Mouse (Mus musculus): ENCODE measurements around the gene Gm20388.

Gene Gm20388

DNA sequence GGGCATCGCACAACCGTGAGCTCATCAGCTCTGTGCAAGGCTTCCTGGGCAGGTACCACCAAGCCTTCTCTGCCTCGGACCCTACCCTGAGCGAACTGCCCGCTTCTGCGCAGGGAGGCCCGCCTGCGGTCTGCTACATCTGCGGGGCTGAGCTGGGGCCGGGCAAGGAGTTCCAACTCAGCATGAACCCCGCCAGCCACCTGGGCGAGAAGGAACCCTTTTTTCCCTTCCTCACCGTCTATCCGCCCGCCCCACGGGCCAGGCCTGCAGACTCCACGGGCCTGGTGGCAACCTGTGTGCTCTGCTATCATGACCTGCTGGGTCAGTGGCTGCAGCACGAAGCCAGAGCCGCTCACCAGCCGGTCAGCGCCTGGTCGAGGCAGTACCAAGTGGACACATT is 319.4 kb downstream of the Gm20388 start:
- DNase-seq (ENCODE audit: low spot score) = no peak

DNA sequence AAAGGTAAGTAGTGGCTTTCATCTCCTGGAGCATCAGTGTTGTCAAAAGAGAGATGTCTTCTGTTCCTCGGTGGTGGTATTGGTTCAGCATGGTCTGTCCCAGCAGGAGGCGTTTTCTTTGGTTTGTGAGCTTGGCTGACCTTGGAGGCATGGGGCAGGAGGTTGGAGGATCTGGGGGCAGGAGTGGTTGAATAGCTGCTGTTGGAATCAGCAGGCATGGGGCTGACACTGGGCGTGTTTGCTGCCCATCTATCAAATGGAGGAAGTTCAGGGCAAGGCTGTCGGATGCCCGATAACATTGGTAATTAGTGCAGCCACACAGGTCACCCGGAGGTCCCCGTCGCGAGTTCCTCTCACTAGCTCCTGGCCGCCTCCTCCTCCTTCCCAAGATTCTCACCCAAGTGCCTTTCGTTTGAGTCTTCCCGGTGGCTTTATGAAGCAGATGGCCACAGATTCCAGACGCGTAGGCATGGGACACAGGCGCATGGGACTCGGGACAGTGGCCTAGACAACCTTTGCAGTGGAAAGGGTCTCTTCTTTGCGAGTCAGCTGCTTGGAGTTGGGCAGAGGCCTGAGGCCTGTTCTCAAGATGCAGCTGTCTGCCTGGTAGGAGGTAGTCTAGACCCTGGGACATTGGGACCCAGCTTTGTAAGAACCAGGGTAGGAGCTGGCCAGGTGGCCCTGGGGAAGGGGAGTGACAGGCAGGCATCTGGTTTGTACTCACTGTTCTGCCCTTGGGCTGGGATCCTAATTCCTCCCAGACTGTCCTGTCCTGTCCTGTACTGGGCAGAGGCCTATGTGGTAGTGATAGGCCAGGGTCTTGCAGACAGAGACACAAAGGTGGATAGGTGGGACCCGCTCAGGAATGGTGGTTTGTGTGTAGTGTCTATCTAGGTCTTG is 320.3 kb downstream of the Gm20388 start:
- no peak for DNase-seq (ENCODE audit: low spot score)

- DNase-seq (ENCODE audit: low spot score) = no peak
These were observed 321.2 kb downstream of the Gm20388 start for GRCm38 (mm10) chr8:120231870-120232269.

- no peak for DNase-seq (ENCODE audit: low spot score)
These were observed 321.8 kb downstream of the Gm20388 start for GRCm38 (mm10) chr8:120232398-120232797.

GRCm38 (mm10) chr8:120232913-120233312 is 322.3 kb downstream of the Gm20388 start:
- no peak for DNase-seq (ENCODE audit: low spot score)

GRCm38 (mm10) chr8:120234457-120234856 is 323.8 kb downstream of the Gm20388 start:
- no peak for DNase-seq (ENCODE audit: low spot score)

DNA sequence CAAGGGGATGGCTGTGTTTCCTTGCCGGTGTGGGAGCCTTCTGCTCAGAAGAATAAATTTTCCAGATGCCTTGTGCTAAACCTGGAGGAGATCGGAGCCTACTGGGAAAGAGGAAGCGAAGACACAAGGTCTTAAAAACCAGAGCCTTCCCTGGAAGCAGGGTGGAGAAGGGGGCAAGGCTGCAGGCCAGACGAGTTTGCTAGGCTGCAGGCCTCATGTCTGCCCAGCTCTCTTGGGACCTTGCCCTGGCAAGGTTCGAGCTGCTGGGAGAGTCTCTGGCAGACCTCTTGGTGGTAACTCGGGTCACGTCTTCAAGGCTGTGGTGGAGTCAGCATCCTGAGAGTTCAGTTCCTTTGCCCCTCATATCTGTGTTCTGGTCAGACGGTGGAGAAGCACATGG is 324.2 kb downstream of the Gm20388 start:
- no peak for DNase-seq (ENCODE audit: low spot score)

GRCm38 (mm10) chr8:120243222-120243621 is 332.6 kb downstream of the Gm20388 start:
- DNase-seq (ENCODE audit: low spot score) = no peak

DNA sequence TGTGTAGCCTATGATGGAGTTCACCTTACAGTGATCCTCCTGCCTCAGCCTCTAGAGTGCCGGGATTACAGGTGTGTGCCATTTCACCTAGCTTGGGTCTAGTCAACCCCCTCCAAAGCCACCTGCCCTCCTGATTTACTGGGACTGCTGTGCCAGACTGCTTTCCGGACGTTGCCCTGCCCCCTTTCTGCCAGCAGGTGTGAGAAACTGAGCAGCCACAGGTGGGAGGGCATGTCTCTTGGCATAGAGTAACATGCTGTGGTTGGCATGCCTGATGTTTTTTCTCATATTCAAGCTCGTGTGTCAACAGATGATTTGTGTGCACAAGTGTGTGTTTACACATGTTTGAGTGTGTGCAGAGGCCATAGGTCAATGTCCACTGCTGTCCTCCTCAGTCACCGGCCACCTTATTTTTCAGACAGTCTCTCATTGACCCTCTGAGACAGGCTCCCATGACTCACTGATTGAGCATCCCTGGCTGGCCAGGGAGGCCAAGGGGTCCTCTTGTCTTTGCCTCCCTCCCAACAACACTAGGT is 333.3 kb downstream of the Gm20388 start:
- DNase-seq (ENCODE audit: low spot score) = no peak

DNA sequence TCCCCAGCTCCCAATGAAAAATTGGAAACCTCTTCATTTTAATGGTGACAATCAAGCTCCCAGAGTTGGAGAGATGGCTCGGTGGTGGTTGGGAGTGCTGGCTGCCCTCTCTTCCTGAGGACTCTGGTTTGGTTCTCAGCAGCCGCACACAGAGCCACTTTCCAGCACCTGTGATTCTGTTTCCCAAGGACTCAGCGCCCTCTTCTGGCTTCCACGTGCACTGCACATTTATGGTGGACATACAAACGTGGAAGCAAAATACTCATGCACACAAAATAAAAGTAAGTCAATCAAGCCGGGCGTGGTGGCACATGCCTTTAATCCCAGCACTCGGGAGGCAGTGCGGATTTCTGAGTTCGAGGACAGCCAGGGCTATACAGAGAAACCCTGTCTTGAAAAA is 333.9 kb downstream of the Gm20388 start:
- no peak for DNase-seq (ENCODE audit: low spot score)

DNA sequence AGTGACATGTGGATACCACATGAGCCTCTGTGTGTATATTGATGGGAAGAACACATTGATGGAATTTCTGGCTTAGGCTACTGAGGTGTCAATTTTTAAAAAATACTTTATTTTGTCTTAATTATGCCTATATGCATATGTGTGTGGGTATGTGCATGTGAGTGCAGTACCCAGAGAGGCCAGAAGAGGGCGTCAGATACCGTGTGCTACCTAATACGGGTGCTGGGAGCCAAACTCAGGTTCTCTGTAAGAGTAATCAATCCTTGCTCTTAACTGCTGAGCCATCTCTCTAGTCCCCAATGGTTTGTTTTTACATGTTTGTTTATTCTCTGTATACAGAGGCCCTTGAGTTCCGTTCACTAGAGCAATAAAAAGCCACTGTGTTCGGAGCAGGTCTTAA is 337.0 kb downstream of the Gm20388 start:
- DNase-seq (ENCODE audit: low spot score) = no peak

DNA sequence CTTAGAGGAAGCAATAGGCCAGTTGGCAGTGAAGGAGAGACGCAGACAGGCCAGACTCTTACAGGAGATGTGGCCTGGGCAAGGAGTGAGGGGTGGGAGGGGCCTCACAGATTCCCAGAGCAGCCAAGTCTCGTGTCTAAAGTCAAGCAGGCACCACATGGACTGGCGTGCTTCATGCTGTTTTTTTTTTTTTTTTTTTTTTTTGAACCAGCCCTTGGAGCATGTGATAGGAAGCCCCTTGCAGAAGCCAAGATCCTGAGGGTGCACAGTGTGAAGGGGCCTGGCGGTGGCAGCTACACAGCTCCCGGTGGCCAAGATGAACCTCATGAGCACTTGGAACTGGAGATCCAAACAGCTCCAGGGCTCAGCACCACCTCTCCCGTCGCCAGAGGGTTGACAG is 337.4 kb downstream of the Gm20388 start:
- DNase-seq (ENCODE audit: low spot score) = no peak

- no peak for DNase-seq (ENCODE audit: low spot score)
These were observed 337.8 kb downstream of the Gm20388 start for GRCm38 (mm10) chr8:120248451-120248850.

DNA sequence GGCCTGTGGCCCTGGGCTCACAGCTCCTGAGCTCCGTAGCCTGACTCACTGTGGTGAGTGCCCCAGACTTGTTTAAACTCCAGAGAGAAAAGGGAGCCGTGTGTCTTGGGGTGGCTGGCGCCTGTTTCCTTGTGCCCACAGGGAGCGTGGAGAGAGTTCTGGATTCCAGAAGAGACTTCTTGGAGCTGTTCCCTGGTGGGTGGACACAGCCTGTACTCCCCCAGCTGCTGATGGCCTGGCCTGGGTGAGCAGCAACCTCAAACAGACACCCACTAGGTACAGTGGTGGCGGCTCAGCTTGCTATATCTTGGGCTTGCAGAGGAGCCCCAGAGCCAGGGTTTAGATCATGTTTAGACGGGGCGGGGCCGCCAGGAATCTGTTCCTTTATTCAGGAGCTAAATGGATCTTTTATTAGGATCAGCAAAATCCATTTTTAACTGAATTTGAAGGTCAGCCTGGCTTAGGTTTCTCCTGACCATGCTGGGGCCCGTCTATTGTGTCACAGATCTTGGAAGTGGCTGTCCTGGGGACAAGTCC is 339.2 kb downstream of the Gm20388 start:
- no peak for DNase-seq (ENCODE audit: low spot score)

DNA sequence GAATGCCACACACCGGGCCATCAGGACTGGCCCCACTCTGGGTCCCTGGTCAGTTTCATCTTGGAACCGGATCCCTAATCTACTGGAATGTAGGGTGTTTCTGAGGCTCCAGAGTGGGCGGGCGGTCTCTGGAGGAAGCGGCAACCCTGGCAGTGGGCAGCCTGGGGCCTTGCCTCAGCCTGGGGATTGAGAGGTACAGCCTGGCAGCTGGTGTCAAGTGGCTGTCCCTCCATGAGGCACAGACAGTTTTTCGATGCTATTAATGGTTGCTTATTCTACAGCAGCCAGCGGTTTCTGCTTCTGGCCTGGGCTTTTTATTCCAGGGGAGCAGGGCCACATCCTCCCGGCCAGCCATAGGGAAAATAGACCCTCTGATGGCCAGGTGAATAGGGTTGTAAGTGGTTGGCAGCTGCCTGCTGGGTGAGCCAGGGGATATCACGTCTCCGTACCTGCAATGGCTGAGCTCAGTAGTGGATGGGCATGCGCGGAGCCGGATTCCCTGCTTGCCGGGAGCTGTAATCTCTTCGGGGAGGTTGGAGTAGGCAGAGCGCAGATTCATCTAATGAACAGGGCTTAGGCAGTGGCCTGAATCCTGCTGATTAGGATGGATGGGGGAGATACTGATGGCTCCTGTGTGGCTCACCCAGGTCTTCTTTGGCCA is 340.2 kb downstream of the Gm20388 start:
- no peak for DNase-seq (ENCODE audit: low spot score)

- no peak for DNase-seq (ENCODE audit: low spot score)
These were observed 340.9 kb downstream of the Gm20388 start for GRCm38 (mm10) chr8:120251411-120252035.

DNA sequence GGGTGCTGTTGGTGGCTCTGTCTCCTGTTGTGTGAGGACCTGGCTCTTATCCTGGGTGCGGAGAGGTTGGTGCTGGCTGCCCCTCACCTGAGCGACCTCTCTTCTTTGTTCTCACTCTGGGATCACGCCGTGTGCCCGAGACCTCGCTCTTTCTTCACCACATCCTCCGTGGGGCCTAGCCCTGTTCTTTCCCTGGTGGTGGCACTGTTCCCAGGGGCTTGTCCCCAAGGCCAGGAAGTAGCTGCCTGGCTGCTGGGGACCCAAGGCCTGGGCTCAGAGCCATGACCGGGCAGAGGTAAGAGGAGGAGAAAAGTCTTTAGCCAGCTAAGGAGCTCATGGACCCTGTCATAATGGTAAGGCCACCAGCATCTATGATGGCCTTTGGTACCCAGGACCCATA is 343.0 kb downstream of the Gm20388 start:
- no peak for DNase-seq (ENCODE audit: low spot score)

- no peak for DNase-seq (ENCODE audit: low spot score)
These were observed 344.9 kb downstream of the Gm20388 start for GRCm38 (mm10) chr8:120255406-120255987.

GRCm38 (mm10) chr8:120256958-120257357 is 346.3 kb downstream of the Gm20388 start:
- no peak for DNase-seq (ENCODE audit: low spot score)

DNA sequence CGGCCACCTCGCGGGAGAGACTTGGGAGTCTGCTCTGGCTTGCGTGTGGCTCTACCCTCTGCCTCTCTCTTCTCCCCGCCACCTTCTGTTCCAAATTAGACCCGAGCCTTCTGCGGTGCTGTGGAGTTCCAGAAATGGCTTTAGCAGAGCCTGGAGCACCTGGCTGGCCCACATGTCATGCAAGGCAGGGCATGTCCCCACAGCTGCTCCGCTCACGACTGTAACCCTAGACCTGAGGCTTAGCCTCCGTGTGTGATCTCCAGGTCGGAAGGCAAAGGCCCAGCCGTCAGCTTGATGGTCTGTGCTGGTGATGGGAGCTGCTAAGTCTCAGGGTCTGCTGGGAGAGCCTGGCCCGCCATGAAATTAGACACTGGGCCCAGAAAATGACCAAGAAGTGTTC is 348.6 kb downstream of the Gm20388 start:
- DNase-seq (ENCODE audit: low spot score) = no peak

- DNase-seq (ENCODE audit: low spot score) = no peak
These were observed 350.0 kb downstream of the Gm20388 start for GRCm38 (mm10) chr8:120260677-120261076.

All from urinary bladder, postnatal 25 days (tissue).